Mouse (Mus musculus): ENCODE measurements around the gene Calhm5. TPM values are rescaled to one million over a fixed set of nuclear protein-coding genes. Genes with fewer than 3 reads are reported as not detected.

Gene Calhm5
- polyA plus RNA-seq, 1 experiment from 2014 or later = 0.07 TPM

Other genes starting within 250 kb of the Calhm5 start
- gene Sult3a1, start 238.8 kb downstream of the Calhm5 start, polyA plus RNA-seq (2018) = not detected in 3 replicates
- gene Rsph4a, start 191.4 kb downstream of the Calhm5 start, polyA plus RNA-seq (2018) = not detected in 3 replicates
- gene Zup1, start 145.2 kb downstream of the Calhm5 start, polyA plus RNA-seq (2018) = 17.3 to 42.8 TPM (median 20.3 TPM) in 3 replicates
- 67.1 to 157 TPM (median 111 TPM) in 3 replicates for gene Rwdd1, start 76.9 kb downstream of the Calhm5 start, polyA plus RNA-seq (2018)
- not detected in 3 replicates for gene Trappc3l, start 58.9 kb downstream of the Calhm5 start, polyA plus RNA-seq (2018)
- not detected in 3 replicates for gene Calhm4, start 52.2 kb downstream of the Calhm5 start, polyA plus RNA-seq (2018)
- gene Calhm6, start 31.5 kb upstream of the Calhm5 start, polyA plus RNA-seq (2018) = 7.2 to 99.9 TPM (median 13.6 TPM) in 3 replicates
- gene Dse, start 111.2 kb upstream of the Calhm5 start, polyA plus RNA-seq (2018) = 52.7 to 100 TPM (median 77.5 TPM) in 3 replicates
- gene Tspyl1, start 185.7 kb upstream of the Calhm5 start, polyA plus RNA-seq (2018) = 38.3 to 64.8 TPM (median 43.1 TPM) in 3 replicates
- 5.7 to 7.8 TPM (median 7.4 TPM) in 3 replicates for gene Tspyl4, start 200.9 kb upstream of the Calhm5 start, polyA plus RNA-seq (2018)